Mouse (Mus musculus) limb, embryonic 11.5 days (tissue): ENCODE measurements at regions not wholly inside any gene's neighbourhood (a gene's known extent, or its start where the extent isn't known, plus 50 kb on each side); places are given as distances from the start of the nearest gene placed in this dataset.

Source experiments
- ATAC-seq: fragments of 200-750 bp; cut with Nextera tagmentation; 2 replicates; pipeline ENCODE4 v1.8.0; 2017; ENCODE audit warnings: low read depth; ENCODE audit not compliant: insufficient number of reproducible peaks, low FRiP score, low TSS enrichment
- DNase-seq: peaks from one replicate; pipeline ENCODE4 v3.0.0-alpha.2; 2015; ENCODE audit warnings: low spot score
- H3K27ac ChIP-seq: fragments of 300-500 bp; sonication (generic); replicated peaks from 2 replicates; pipeline ENCODE4 v1.5.1; 2014; ENCODE audit warnings: low read depth, mild to moderate bottlenecking, low read length
- H3K27me3 ChIP-seq: fragments of 300-500 bp; sonication (generic); 2 replicates; pipeline ENCODE4 v1.6.1; 2014; ENCODE audit warnings: mild to moderate bottlenecking, low read length, mixed read lengths; ENCODE audit not compliant: control insufficient read depth, insufficient read depth
- H3K36me3 ChIP-seq: fragments of 300-500 bp; sonication (generic); 2 replicates; pipeline ENCODE4 v1.6.1; 2014; ENCODE audit warnings: mild to moderate bottlenecking, low read length, moderate library complexity, mixed read lengths; ENCODE audit not compliant: control insufficient read depth, insufficient read depth
- H3K4me1 ChIP-seq: fragments of 300-500 bp; sonication (generic); 2 replicates; pipeline ENCODE4 v1.6.1; 2014; ENCODE audit warnings: low read length, mixed read lengths; ENCODE audit not compliant: control insufficient read depth, insufficient read depth
- H3K4me2 ChIP-seq: fragments of 300-500 bp; sonication (generic); 2 replicates; pipeline ENCODE4 v1.6.1; 2014; ENCODE audit warnings: low read depth, mild to moderate bottlenecking, moderate library complexity; ENCODE audit not compliant: severe bottlenecking
- H3K4me3 ChIP-seq: fragments of 300-500 bp; sonication (generic); 2 replicates; pipeline ENCODE4 v1.5.1; 2014; ENCODE audit warnings: low read depth, low read length
- H3K9ac ChIP-seq: fragments of 300-500 bp; sonication (generic); 2 replicates; pipeline ENCODE4 v1.6.1; 2014; ENCODE audit warnings: mild to moderate bottlenecking, low read length
- H3K9me3 ChIP-seq: fragments of 300-500 bp; sonication (generic); 2 replicates; pipeline ENCODE4 v1.6.1; 2016; ENCODE audit warnings: low read length; ENCODE audit not compliant: control insufficient read depth
- WGBS: fragments of 180-500 bp; shearing (Covaris S2); extraction: QIAGEN DNeasy Blood & Tissue Kit; methylation state at CpG from one replicate; pipeline ENCODE4 v1.1.7; 2014; 5-methylcytosine and 5-hydroxymethylcytosine counted together

GRCm38 (mm10) chr6:70714239-70714638 lies 77.8 kb downstream of the Rpia start:
- H3K27ac ChIP-seq = no peak overlapping the region
- no peaks in the 10 kb centered on the region for H3K4me1 ChIP-seq
- no peak overlapping the region for H3K4me3 ChIP-seq
- WGBS = 18% methylated on average over 6 of the region's 6 CpGs
- no peak overlapping the region for H3K9ac ChIP-seq
- H3K27me3 ChIP-seq = no peaks in the 10 kb centered on the region
- H3K36me3 ChIP-seq = no peaks in the 10 kb centered on the region
- no peak overlapping the region for H3K4me2 ChIP-seq
- H3K9me3 ChIP-seq = no peaks in the 10 kb centered on the region
- DNase-seq (peak; percentile 77), ATAC-seq (no peak)

DNA sequence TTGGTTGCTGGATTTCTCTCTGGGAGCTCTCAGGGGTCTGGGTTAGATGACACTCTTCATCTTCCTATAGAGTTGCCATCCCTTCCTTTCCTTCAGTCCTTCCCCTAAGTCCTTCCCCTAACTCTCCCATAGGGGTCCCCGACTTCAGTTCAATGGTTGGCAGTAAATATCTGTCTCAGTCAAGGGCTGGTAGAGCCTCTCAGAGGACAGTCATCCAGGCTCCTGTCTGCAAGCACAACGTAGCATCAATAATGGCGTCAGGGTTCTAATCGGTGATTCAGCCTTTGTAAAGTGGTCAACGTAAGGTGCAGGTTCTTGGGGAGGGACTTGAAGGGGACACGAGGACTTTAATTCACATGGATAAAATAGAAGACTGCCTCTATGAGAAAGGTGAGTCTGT lies 78.4 kb downstream of the Rpia start:
- WGBS = 78% methylated on average over 6 of the region's 6 CpGs
- H3K4me3 ChIP-seq = no peak overlapping the region
- H3K9ac ChIP-seq = no peak overlapping the region
- no peaks in the 10 kb centered on the region for H3K36me3 ChIP-seq
- ATAC-seq = 0 out of 2 replicates have a peak, but pooled peaks have one; percentile 36
- no peak for DNase-seq
- no peaks in the 10 kb centered on the region for H3K4me1 ChIP-seq
- no peaks in the 10 kb centered on the region for H3K27me3 ChIP-seq
- no peaks in the 10 kb centered on the region for H3K9me3 ChIP-seq
- H3K27ac ChIP-seq = no peak overlapping the region
- H3K4me2 ChIP-seq = no peak overlapping the region

DNA sequence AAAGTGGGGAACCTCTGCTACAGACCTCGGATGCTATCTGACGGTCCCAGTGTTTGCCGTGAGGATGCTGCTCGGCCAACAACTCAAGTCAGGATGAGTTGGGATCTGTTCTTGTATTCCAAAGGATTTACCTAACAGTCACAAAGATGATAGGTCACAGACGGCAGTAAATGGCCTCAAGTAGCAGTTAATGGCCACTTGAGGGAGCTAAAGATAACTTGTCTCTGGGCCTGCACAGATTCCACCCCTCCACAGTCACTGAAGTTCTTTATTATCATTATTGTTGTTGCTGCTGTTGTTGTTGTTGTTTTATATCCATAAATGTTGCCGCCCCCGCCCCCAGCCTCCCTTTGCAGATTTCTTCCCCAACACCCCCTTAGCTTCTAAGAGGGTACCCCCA lies 78.9 kb downstream of the Rpia start:
- H3K4me3 ChIP-seq = no peak overlapping the region
- H3K4me1 ChIP-seq = no peaks in the 10 kb centered on the region
- no peak overlapping the region for H3K9ac ChIP-seq
- no peaks in the 10 kb centered on the region for H3K27me3 ChIP-seq
- WGBS = 46% methylated on average over 7 of the region's 7 CpGs
- no peak for ATAC-seq
- H3K27ac ChIP-seq = no peak overlapping the region
- no peak overlapping the region for H3K4me2 ChIP-seq
- no peaks in the 10 kb centered on the region for H3K9me3 ChIP-seq
- DNase-seq = no peak
- H3K36me3 ChIP-seq = no peaks in the 10 kb centered on the region

GRCm38 (mm10) chr6:70709338-70710055 lies 82.5 kb downstream of the Rpia start:
- Histone ChIP-seq H3K9ac (no peak overlapping the region), H3K4me1 (no peaks in the 10 kb centered on the region), H3K9me3 (no peaks in the 10 kb centered on the region), H3K4me3 (no peak overlapping the region), H3K27ac (no peak overlapping the region), H3K27me3 (no peaks in the 10 kb centered on the region), H3K36me3 (no peaks in the 10 kb centered on the region), H3K4me2 (no peak overlapping the region)
- peak; percentile 34 for DNase-seq
- ATAC-seq = no peak
- 44% methylated on average over 7 of the region's 7 CpGs for WGBS

- Histone ChIP-seq H3K27ac (no peak overlapping the region), H3K36me3 (no peaks in the 10 kb centered on the region), H3K9ac (no peak overlapping the region), H3K4me2 (no peak overlapping the region), H3K27me3 (no peaks in the 10 kb centered on the region), H3K9me3 (no peaks in the 10 kb centered on the region), H3K4me3 (no peak overlapping the region), H3K4me1 (no peaks in the 10 kb centered on the region)
- 96% methylated on average over 26 of the region's 26 CpGs for WGBS
- ATAC-seq (no peak), DNase-seq (no peak)
These were observed 96.4 kb downstream of the Rpia start for GRCm38 (mm10) chr6:70695596-70695995.
